ENCODE assay signal across 8 mouse cellular contexts in genomic region chr5:115491771-115492322, GRCm38 (mm10). TPM values are rescaled to one million over a fixed set of nuclear protein-coding genes. Genes with fewer than 3 reads are reported as not detected.
DNase-seq lines count a peak whose midpoint lies in the region; ATAC-seq and TF ChIP-seq lines count a peak whose summit lies in the region.

No protein-coding gene starts in this region.

- H3K9me3 ChIP-seq in heart, embryonic 16.5 days (replicated peaks; ENCODE audit: control insufficient read depth, low read length), result no peaks in the 10 kb centered on the region
- H3K9me3 ChIP-seq in stomach, embryonic 15.5 days, result no peaks in the 10 kb centered on the region

- H3K27me3 ChIP-seq in heart, embryonic 16.5 days (ENCODE audit: control insufficient read depth, insufficient read depth, low read length), result no peaks in the 10 kb centered on the region
- no peaks in the 10 kb centered on the region for H3K27me3 ChIP-seq in stomach, embryonic 15.5 days (replicated peaks)

- peaks cover 16% of the 10 kb centered on the region for H3K4me1 ChIP-seq in embryonic fibroblast, embryonic 13.5 days (ENCODE audit: control insufficient read depth, insufficient read depth, low read length)
- H3K4me1 ChIP-seq in heart, embryonic 16.5 days (ENCODE audit: control insufficient read depth, insufficient read depth, low read length), result peaks cover 28% of the 10 kb centered on the region
- peaks cover 26% of the 10 kb centered on the region for H3K4me1 ChIP-seq in stomach, embryonic 15.5 days

- peak overlapping the region; percentile 76 for H3K9ac ChIP-seq in heart, embryonic 16.5 days (ENCODE audit: low read length)
- peak overlapping the region; percentile 35; the same call in 1 of the 2 replicates for H3K9ac ChIP-seq in stomach, embryonic 15.5 days

- H3K27ac ChIP-seq in embryonic fibroblast, embryonic 13.5 days (ENCODE audit: insufficient read depth, low read length), result peak overlapping the region; percentile 53
- peak overlapping the region; percentile 76 for H3K27ac ChIP-seq in heart, embryonic 16.5 days (ENCODE audit: low read length)
- H3K27ac ChIP-seq in stomach, embryonic 15.5 days, result peak overlapping the region; percentile 68

- peak; percentile 66 to 67 for DNase-seq in B cell, adult 2 months
- DNase-seq in ZHBTc4 (ENCODE audit: low read depth, low spot score), result peak; percentile 84
- peak; percentile 53 to 85 for DNase-seq in kidney, postnatal 25 days
- no peak for DNase-seq in right cerebral cortex, postnatal 25 days

- peak overlapping the region; percentile 82 for H3K4me2 ChIP-seq in heart, embryonic 16.5 days (ENCODE audit: low read depth, low read length)
- peak overlapping the region; percentile 72 for H3K4me2 ChIP-seq in stomach, embryonic 15.5 days

- H3K4me3 ChIP-seq in embryonic fibroblast, embryonic 13.5 days (ENCODE audit: insufficient read depth, low read length), result no peak overlapping the region
- peak overlapping the region; percentile 44 for H3K4me3 ChIP-seq in heart, embryonic 16.5 days (ENCODE audit: low read length)
- peak overlapping the region; percentile 31 for H3K4me3 ChIP-seq in stomach, embryonic 15.5 days (replicated peaks)

- WGBS in heart, embryonic 16.5 days, result 2% methylated on average over 28 of the region's 28 CpGs
- WGBS in stomach, embryonic 15.5 days, result 3% methylated on average over 28 of the region's 28 CpGs

- TF ChIP-seq POLR2A in embryonic fibroblast, embryonic 13.5 days (IDR thresholded peaks at IDR 0.05; ENCODE audit: low read depth, low read length), result peak; percentile 43; the same call in 1 of the 2 replicates

- no peak for ATAC-seq in heart, embryonic 16.5 days (replicated peaks; ENCODE audit: extremely low read depth, insufficient read depth, low FRiP score)
- ATAC-seq in megakaryocyte progenitor cell, adult 5-6 weeks (replicated peaks; ENCODE audit: poor library complexity), result 0 out of 2 replicates have a peak, but pooled peaks have one; percentile 2
- no peak for ATAC-seq in stomach, embryonic 15.5 days (ENCODE audit: insufficient read depth, low FRiP score, low read depth)

- H3K36me3 ChIP-seq in heart, embryonic 16.5 days (ENCODE audit: control insufficient read depth, insufficient read depth), result no peaks in the 10 kb centered on the region
- no peaks in the 10 kb centered on the region for H3K36me3 ChIP-seq in stomach, embryonic 15.5 days

- no peak for TF ChIP-seq CTCF in embryonic fibroblast, embryonic 13.5 days (IDR thresholded peaks at IDR 0.05; ENCODE audit: borderline replicate concordance, insufficient read depth, low read length)

RNA-seq across cellular contexts. Expression of gene Sirt4, which starts 7.3 kb away (rescaled TPM):
- 12.8 and 18.5 TPM in 2 replicates for polyA plus RNA-seq in embryonic fibroblast, embryonic 13.5 days (2011; ENCODE audit: insufficient read length, low read depth, missing spikeins)
- polyA plus RNA-seq in heart, embryonic 16.5 days (2015; fragmentation: Nextera tagmentation; extraction: Ambion mirVana), result 18.7 and 24.0 TPM in 2 replicates
- 9.8 and 12.3 TPM in 2 replicates for total RNA-seq in megakaryocyte progenitor cell, adult 5-6 weeks (2015)
- total RNA-seq in megakaryocyte progenitor cell, adult 5-6 weeks (2017), result 2.8 and 4.6 TPM in 2 replicates
- 21.7 and 26.6 TPM in 2 replicates for polyA plus RNA-seq in stomach, embryonic 15.5 days (2015; fragmentation: Nextera tagmentation; extraction: Ambion mirVana)

RNA-seq across cellular contexts. Expression of gene Pxn, which starts 14.6 kb away (rescaled TPM):
- 25.7 and 35.2 TPM in 2 replicates for polyA plus RNA-seq in embryonic fibroblast, embryonic 13.5 days (2011; ENCODE audit: insufficient read length, low read depth, missing spikeins)
- 39.1 and 40.6 TPM in 2 replicates for polyA plus RNA-seq in heart, embryonic 16.5 days (2015; fragmentation: Nextera tagmentation; extraction: Ambion mirVana)
- total RNA-seq in megakaryocyte progenitor cell, adult 5-6 weeks (2015), result 40.4 and 52.8 TPM in 2 replicates
- 69.6 and 73.0 TPM in 2 replicates for total RNA-seq in megakaryocyte progenitor cell, adult 5-6 weeks (2017)
- polyA plus RNA-seq in stomach, embryonic 15.5 days (2015; fragmentation: Nextera tagmentation; extraction: Ambion mirVana), result 37.0 and 43.0 TPM in 2 replicates

RNA-seq across cellular contexts. Expression of gene Pla2g1b, which starts 25.8 kb away (rescaled TPM):
- polyA plus RNA-seq in embryonic fibroblast, embryonic 13.5 days (2011; ENCODE audit: insufficient read length, low read depth, missing spikeins), result not detected in 2 replicates
- 0.46 and 0.92 TPM in 2 replicates for polyA plus RNA-seq in heart, embryonic 16.5 days (2015; fragmentation: Nextera tagmentation; extraction: Ambion mirVana)
- total RNA-seq in megakaryocyte progenitor cell, adult 5-6 weeks (2015), result not detected in 2 replicates
- total RNA-seq in megakaryocyte progenitor cell, adult 5-6 weeks (2017), result not detected in 2 replicates
- polyA plus RNA-seq in stomach, embryonic 15.5 days (2015; fragmentation: Nextera tagmentation; extraction: Ambion mirVana), result 12.0 and 15.4 TPM in 2 replicates
